Mouse (Mus musculus) layer of hippocampus, adult 2 months (tissue): ENCODE measurements around the gene Tarbp1. TPM values are rescaled to one million over a fixed set of nuclear protein-coding genes. Genes with fewer than 3 reads are reported as not detected.

Experiments
- DNase-seq, 2 experiments: peaks; one replicate each; pipeline ENCODE4 v3.0.0; 2022; ENCODE audit warnings: low spot score in 2 of 2
- H3K27ac ChIP-seq: fragments of 200-600 bp; 2 replicates; pipeline ENCODE4 v1.8.1; 2022
- H3K4me3 ChIP-seq: fragments of 200-600 bp; 2 replicates; pipeline ENCODE4 v1.8.1; 2022; ENCODE audit warnings: mild to moderate bottlenecking
- CTCF ChIP-seq: fragments of 200-600 bp; conservative IDR thresholded peaks from 2 replicates; pipeline ENCODE4 v1.8.1; 2022; ENCODE audit warnings: antibody characterized with exemption, mild to moderate bottlenecking, moderate library complexity
- total RNA-seq, 2 experiments: library from RNA; stranded (reverse); gene quantifications; 2 replicates each; pipeline ENCODE4 v1.2.3; 2021

Gene Tarbp1
- total RNA-seq, 2 experiments from 2014 or later, result 4.6 to 4.9 TPM

DNA sequence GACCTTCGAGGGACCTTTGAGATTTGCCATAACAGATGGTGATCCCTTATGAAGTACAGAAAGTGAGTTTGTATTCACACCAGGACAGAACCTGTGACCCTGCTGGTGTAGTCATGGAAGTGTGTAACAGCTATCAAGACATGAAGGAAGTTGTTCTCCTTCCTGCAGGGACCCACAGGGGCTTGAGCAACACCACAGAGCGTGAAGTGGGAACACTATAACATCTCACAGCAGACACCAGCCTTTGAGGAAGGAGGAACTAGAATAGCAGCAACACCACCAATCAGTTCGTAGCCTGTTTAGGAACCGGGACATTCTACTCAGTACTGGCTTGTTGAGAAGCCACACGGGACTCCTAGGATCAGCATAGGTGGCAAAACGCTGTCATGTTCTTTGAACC lies 95.3 kb downstream of the Tarbp1 start:
- no peak for DNase-seq
- no peak for TF ChIP-seq CTCF
- no peak overlapping the region for H3K27ac ChIP-seq
- no peak overlapping the region for H3K4me3 ChIP-seq

Other genes with a start within 250 kb of the Tarbp1 start
- gene Slc35f3, start 176.5 kb downstream of the Tarbp1 start, total RNA-seq, result 10 to 100 TPM; 45.9 to 47.1 TPM
- gene Coa6, start 52.5 kb downstream of the Tarbp1 start, total RNA-seq, result 10 to 100 TPM; 20.6 to 25.6 TPM
- 10 to 100 TPM; 53.0 to 60.4 TPM for gene Irf2bp2, start 118.9 kb upstream of the Tarbp1 start, total RNA-seq